Comparison of ENCODE assay signal across 8 mouse cellular contexts in the genomic region with DNA sequence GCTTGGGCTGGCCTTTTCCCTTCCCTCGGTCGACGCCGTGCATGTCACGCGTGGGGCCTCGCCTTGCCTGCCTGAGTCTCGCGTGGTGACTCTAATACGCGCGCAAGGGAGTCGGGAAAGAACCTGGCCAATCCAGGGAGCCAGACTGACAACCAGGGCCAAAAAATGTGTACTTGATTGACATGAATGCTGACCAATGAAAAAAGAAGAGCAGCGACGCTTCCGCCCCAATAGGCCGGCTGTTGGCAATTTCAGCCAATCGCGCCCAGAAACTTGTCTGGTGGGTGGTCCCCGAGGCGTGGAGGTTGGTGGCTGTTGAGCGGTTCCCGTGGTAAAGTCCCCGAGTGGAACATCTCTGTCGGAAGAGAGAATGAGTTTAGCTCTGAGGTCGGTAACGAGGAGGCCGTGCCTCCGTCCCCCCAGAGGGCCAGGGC. TPM values are rescaled to one million over a fixed set of nuclear protein-coding genes. Genes with fewer than 3 reads are reported as not detected.
DNase-seq lines count a peak whose midpoint lies in the region; ATAC-seq lines count a peak whose summit lies in the region.

A gene (plus strand): TSS at position 107 of the 434 bp plus-strand sequence.

- no peaks in the 10 kb centered on the region for H3K9me3 ChIP-seq in hindbrain, embryonic 13.5 days

- peak within 1 kb of the TSS; percentile 66 for H3K4me3 ChIP-seq in hindbrain, embryonic 13.5 days

- H3K9ac ChIP-seq in hindbrain, embryonic 13.5 days = peak within 1 kb of the TSS; percentile 89

- no peaks in the 10 kb centered on the region for H3K27me3 ChIP-seq in hindbrain, embryonic 13.5 days

- H3K4me2 ChIP-seq in hindbrain, embryonic 13.5 days = peak within 1 kb of the TSS; percentile 62

- H3K27ac ChIP-seq in hindbrain, embryonic 13.5 days = peak within 1 kb of the TSS; percentile 99

- peak; percentile 82 for DNase-seq in WW6 (ENCODE audit: low read depth, low spot score)
- peak; percentile 91 to 93 for DNase-seq in cerebellum, postnatal 25 days
- DNase-seq in frontal cortex, postnatal 14 days (ENCODE audit: low spot score in 2 of 2) = peak; percentile 94
- DNase-seq in layer of hippocampus, postnatal 14 days (ENCODE audit: low spot score in 2 of 2) = peak; percentile 94 to 98
- peak; percentile 95 for DNase-seq in lung, postnatal 10 days
- DNase-seq in retina, adult 2 months (ENCODE audit: low read depth, low spot score) = peak; percentile 98
- peak; percentile 89 to 90 for DNase-seq in thymus, postnatal 36 days

- peaks cover 4% of the 10 kb centered on the region; the same call in 1 of the 2 replicates for H3K36me3 ChIP-seq in hindbrain, embryonic 13.5 days

- ATAC-seq in hindbrain, embryonic 13.5 days (ENCODE audit: low FRiP score) = peak; percentile 96

- peaks cover 22% of the 10 kb centered on the region for H3K4me1 ChIP-seq in hindbrain, embryonic 13.5 days (replicated peaks)

- under 1% methylated on average over 29 of the region's 29 CpGs for WGBS in hindbrain, embryonic 13.5 days

RNA-seq across cellular contexts. Expression of the gene that starts here (rescaled TPM):
- polyA plus RNA-seq in hindbrain, embryonic 13.5 days (2015; fragmentation: Nextera tagmentation; extraction: Ambion mirVana) = 242 and 244 TPM in 2 replicates
- total RNA-seq in layer of hippocampus, postnatal 14 days (2021) = 100 to 1,000 TPM; 116 to 124 TPM

Comparison
In these comparisons a context has a peak if more than half of its experiments do, and no peak if none do; other contexts are left out.
1. Peak in every context shown above with its lines: DNase-seq, ATAC-seq, H3K4me3 ChIP-seq and H3K27ac ChIP-seq.